ENCODE assay signal across 13 mouse cellular contexts in genomic region chr16:90995498-90995897, GRCm38 (mm10). TPM values are rescaled to one million over a fixed set of nuclear protein-coding genes. Genes with fewer than 3 reads are reported as not detected.
A peak's percentile ranks its signal among the peaks of the same experiment; 100 is the strongest.
DNase-seq lines count a peak whose midpoint lies in the region; ATAC-seq and TF ChIP-seq lines count a peak whose summit lies in the region.
"Had no signal": no experiment of that assay in that cellular context is flagged by ENCODE, and none has a peak within 500 bp of the region (broad histone marks: within the 10 kb centered on the region; RNA-seq: fewer than 3 reads in every experiment).

No protein-coding gene starts in this region.

- no peaks in the 10 kb centered on the region; the same call in 1 of the 2 replicates for H3K36me3 ChIP-seq in heart, embryonic 15.5 days
- H3K36me3 ChIP-seq in G1E (replicated peaks): peaks cover 47% of the 10 kb centered on the region
- H3K36me3 ChIP-seq in macrophage (ENCODE audit: inconsistent target): peaks cover 30% of the 10 kb centered on the region

- peaks cover 12% of the 10 kb centered on the region for H3K4me1 ChIP-seq in heart, embryonic 15.5 days (replicated peaks)
- peaks cover 53% of the 10 kb centered on the region for H3K4me1 ChIP-seq in G1E (ENCODE audit: insufficient read depth, low read depth, low read length)

- 64% methylated on average over 5 of the region's 5 CpGs for WGBS in heart, embryonic 15.5 days
- 5% methylated on average over 5 of the region's 5 CpGs for WGBS in macrophage (ENCODE audit: missing documents)

- DNase-seq in heart, postnatal 10 days: no peak
- DNase-seq in G1E (ENCODE audit: low spot score): peak; percentile 24
- no peak for DNase-seq in neural tube, embryonic 10.5 days (ENCODE audit: extremely low spot score, low spot score)
- DNase-seq in cerebellum, postnatal 4 days (ENCODE audit: low spot score in 2 of 2): no peak
- DNase-seq in urinary bladder, adult 18-20 months (ENCODE audit: low spot score in 2 of 2): no peak
- DNase-seq: cerebellum, adult 9-10 months; right cerebral cortex, postnatal 4 days had no signal

- no peak overlapping the region for H3K4me2 ChIP-seq in heart, embryonic 15.5 days
- H3K4me2 ChIP-seq: embryonic facial prominence, embryonic 13.5 days; midbrain, embryonic 12.5 days had no signal

- no peak for TF ChIP-seq CTCF in G1E (IDR thresholded peaks at IDR 0.05; ENCODE audit: low read depth, low read length)

- H3K79me2 ChIP-seq in macrophage (ENCODE audit: inconsistent target): peaks cover 97% of the 10 kb centered on the region

- H3K9me3 ChIP-seq in heart, embryonic 15.5 days (replicated peaks): no peaks in the 10 kb centered on the region
- no peaks in the 10 kb centered on the region for H3K9me3 ChIP-seq in G1E (replicated peaks)
- H3K9me3 ChIP-seq: embryonic facial prominence, embryonic 13.5 days; midbrain, embryonic 12.5 days had no signal

- no peak for ATAC-seq in heart, embryonic 15.5 days (replicated peaks; ENCODE audit: insufficient number of reproducible peaks, insufficient read depth, low FRiP score, low read depth)
- ATAC-seq in G1E (ENCODE audit: extremely low read depth, insufficient number of reproducible peaks, low FRiP score, poor library complexity, severe bottlenecking): peak; percentile 38
- ATAC-seq in hematopoietic stem cell, adult 5-6 weeks (replicated peaks in 1 of 2; ENCODE audit: insufficient read depth in 1 of 2, low FRiP score in 2 of 2, low TSS enrichment in 1 of 2, low read depth in 1 of 2, poor library complexity in 2 of 2, severe bottlenecking in 2 of 2): peak; percentile 77 to 85
- ATAC-seq: forebrain, embryonic 16.5 days had no signal

- no peak overlapping the region for H3K9ac ChIP-seq in heart, embryonic 15.5 days
- H3K9ac ChIP-seq: midbrain, embryonic 12.5 days had no signal

- H3K4me3 ChIP-seq in heart, embryonic 15.5 days: no peak overlapping the region
- H3K4me3 ChIP-seq in G1E (ENCODE audit: low read depth, low read length) (no peak overlapping the region; the same call in 1 of the 2 replicates), macrophage (ENCODE audit: inconsistent target) (peak overlapping the region; percentile 11; the same call in 1 of the 2 replicates)
- H3K4me3 ChIP-seq: embryonic facial prominence, embryonic 13.5 days; midbrain, embryonic 12.5 days had no signal

- no peaks in the 10 kb centered on the region for H3K27me3 ChIP-seq in heart, embryonic 15.5 days
- no peaks in the 10 kb centered on the region for H3K27me3 ChIP-seq in G1E (ENCODE audit: insufficient read depth, low read length)
- H3K27me3 ChIP-seq: embryonic facial prominence, embryonic 13.5 days; midbrain, embryonic 12.5 days had no signal

- H3K27ac ChIP-seq in heart, embryonic 15.5 days: 0 out of 2 replicates have a peak overlapping the region, but pooled peaks have one; percentile 5
- peak overlapping the region; percentile 87 for H3K27ac ChIP-seq in macrophage
- H3K27ac ChIP-seq: embryonic facial prominence, embryonic 13.5 days; midbrain, embryonic 12.5 days had no signal

- intact Hi-C loops in heart, postnatal 10 days (cut with DNase I): no loop called here

RNA-seq across cellular contexts. Expression of gene Synj1, which starts 15.6 kb away (rescaled TPM):
- polyA plus RNA-seq in heart, embryonic 15.5 days (2015; fragmentation: Nextera tagmentation; extraction: Ambion mirVana): 10.3 and 11.4 TPM in 2 replicates
- 10 to 100 TPM; 29.0 to 30.8 TPM for total RNA-seq in heart, postnatal 10 days (2021)
- total RNA-seq in G1E (2014; fragmentation: Nextera tagmentation) (109 and 118 TPM in 2 replicates), G1E (2017) (32.8 and 37.7 TPM in 2 replicates)
- polyA plus RNA-seq in G1E (2012) (59.5 and 64.8 TPM in 2 replicates), macrophage (2018) (79.6 to 138 TPM (median 127 TPM) in 3 replicates)
- total RNA-seq in hematopoietic stem cell, adult 5-6 weeks (2017): 29.6 and 37.5 TPM in 2 replicates
- 100 to 1,000 TPM; 395 to 919 (median 673) TPM for total RNA-seq in macrophage (2018; cell fraction: chromatin; rRNA removed)
- total RNA-seq in macrophage (2018; cell fraction: cytosol; rRNA removed): 100 to 1,000 TPM; 127 to 236 (median 170) TPM
- 100 to 1,000 TPM; 254 to 727 (median 441) TPM for total RNA-seq in macrophage (2018; cell fraction: nucleus; rRNA removed)

RNA-seq across cellular contexts. Expression of gene Paxbp1, which starts 48.8 kb away (rescaled TPM):
- polyA plus RNA-seq in heart, embryonic 15.5 days (2015; fragmentation: Nextera tagmentation; extraction: Ambion mirVana): 36.8 and 36.9 TPM in 2 replicates
- total RNA-seq in heart, postnatal 10 days (2021): 10 to 100 TPM; 22.6 to 27.2 TPM
- total RNA-seq in G1E (2014; fragmentation: Nextera tagmentation) (222 and 254 TPM in 2 replicates), G1E (2017) (99.4 and 116 TPM in 2 replicates)
- polyA plus RNA-seq in G1E (2012) (45.6 and 45.9 TPM in 2 replicates), macrophage (2018) (23.7 to 51.4 TPM (median 36.2 TPM) in 3 replicates)
- 136 and 140 TPM in 2 replicates for total RNA-seq in hematopoietic stem cell, adult 5-6 weeks (2017)
- total RNA-seq in macrophage (2018; cell fraction: chromatin; rRNA removed): 100 to 1,000 TPM; 359 to 787 (median 644) TPM
- total RNA-seq in macrophage (2018; cell fraction: cytosol; rRNA removed): 10 to 100 TPM in 25 of 26 experiments, 1 to 10 TPM in 1; 9.1 to 46.0 (median 13.5) TPM
- 100 to 1,000 TPM; 196 to 518 (median 362) TPM for total RNA-seq in macrophage (2018; cell fraction: nucleus; rRNA removed)
